Comparison of ENCODE assay signal across 23 mouse cellular contexts in genomic region chr15:100722564-100722963, GRCm38 (mm10). TPM values are rescaled to one million over a fixed set of nuclear protein-coding genes. Genes with fewer than 3 reads are reported as not detected.
"Had no signal": no experiment of that assay in that cellular context is flagged by ENCODE, and none has a peak within 500 bp of the region (broad histone marks: within the 10 kb centered on the region; RNA-seq: fewer than 3 reads in every experiment).

No protein-coding gene starts in this region.

- H3K9ac ChIP-seq: kidney, embryonic 15.5 days; limb, embryonic 13.5 days; liver, embryonic 12.5 days; liver, embryonic 15.5 days; lung, embryonic 15.5 days; midbrain, embryonic 13.5 days; neural tube, embryonic 13.5 days had no signal

- DNase-seq: kidney, adult 11 months; kidney, adult 8-10 months; kidney, postnatal 10 days; kidney, postnatal 36 days; liver; lung, adult 18-20 months; lung, postnatal 10 days; lung, postnatal 36 days; retina, postnatal 1 day; right cerebral cortex, postnatal 25 days; thymus, adult 2 months; thymus, postnatal 25 days had no signal

- H3K27ac ChIP-seq: kidney, embryonic 15.5 days; limb, embryonic 10.5 days; limb, embryonic 13.5 days; liver, embryonic 12.5 days; liver, embryonic 15.5 days; lung, embryonic 15.5 days; midbrain, embryonic 10.5 days; midbrain, embryonic 13.5 days; neural tube, embryonic 13.5 days had no signal

- H3K9me3 ChIP-seq: kidney, embryonic 15.5 days; limb, embryonic 10.5 days; limb, embryonic 13.5 days; liver, embryonic 12.5 days; liver, embryonic 15.5 days; lung, embryonic 15.5 days; midbrain, embryonic 10.5 days; midbrain, embryonic 13.5 days; neural tube, embryonic 13.5 days had no signal

- ATAC-seq: liver, embryonic 12.5 days; midbrain, embryonic 13.5 days; midbrain, embryonic 16.5 days had no signal

- H3K4me2 ChIP-seq: limb, embryonic 13.5 days; liver, embryonic 12.5 days; liver, embryonic 15.5 days; lung, embryonic 15.5 days; midbrain, embryonic 13.5 days; neural tube, embryonic 13.5 days had no signal

- H3K36me3 ChIP-seq: kidney, embryonic 15.5 days; limb, embryonic 10.5 days; limb, embryonic 13.5 days; liver, embryonic 12.5 days; liver, embryonic 15.5 days; lung, embryonic 15.5 days; midbrain, embryonic 10.5 days; midbrain, embryonic 13.5 days; neural tube, embryonic 13.5 days had no signal

- H3K4me3 ChIP-seq: kidney, embryonic 15.5 days; limb, embryonic 10.5 days; limb, embryonic 13.5 days; liver, embryonic 12.5 days; liver, embryonic 15.5 days; lung, embryonic 15.5 days; midbrain, embryonic 10.5 days; midbrain, embryonic 13.5 days; myocyte; neural tube, embryonic 13.5 days had no signal

- H3K4me1 ChIP-seq: limb, embryonic 10.5 days; limb, embryonic 13.5 days; liver, embryonic 12.5 days; lung, embryonic 15.5 days; midbrain, embryonic 10.5 days; midbrain, embryonic 13.5 days; neural tube, embryonic 13.5 days had no signal

RNA-seq across cellular contexts. Expression of gene Galnt6, which starts 6.6 kb away (rescaled TPM):
- polyA plus RNA-seq: midbrain, embryonic 13.5 days had no signal

RNA-seq across cellular contexts. Expression of gene Bin2, which starts 53.2 kb away (rescaled TPM):
- polyA plus RNA-seq: myocyte had no signal
